17 mouse cellular contexts compared by ENCODE assay signal in genomic region chr1:37688351-37688750, GRCm38 (mm10). TPM values are rescaled to one million over a fixed set of nuclear protein-coding genes. Genes with fewer than 3 reads are reported as not detected.
DNase-seq lines count a peak whose midpoint lies in the region; ATAC-seq and TF ChIP-seq lines count a peak whose summit lies in the region.
"Had no signal": no experiment of that assay in that cellular context is flagged by ENCODE, and none has a peak within 500 bp of the region (broad histone marks: within the 10 kb centered on the region; RNA-seq: fewer than 3 reads in every experiment).

No protein-coding gene starts in this region.

- no peak overlapping the region for H3K27ac ChIP-seq in intestine, embryonic 15.5 days
- H3K27ac ChIP-seq in intestine, postnatal 0 days (ENCODE audit: low read depth, low read length): no peak overlapping the region
- no peak overlapping the region for H3K27ac ChIP-seq in kidney, embryonic 16.5 days (ENCODE audit: low read length)
- H3K27ac ChIP-seq: forebrain, embryonic 15.5 days; hindbrain, embryonic 13.5 days; liver, embryonic 15.5 days; midbrain, embryonic 15.5 days had no signal

- ATAC-seq in intestine, embryonic 15.5 days: peak; percentile 25; the same call in 1 of the 2 replicates
- ATAC-seq in intestine, postnatal 0 days: no peak
- no peak for ATAC-seq in kidney, embryonic 16.5 days (ENCODE audit: low FRiP score, low TSS enrichment)
- ATAC-seq: midbrain, embryonic 15.5 days had no signal

- 0 out of 2 replicates have a peak, but pooled peaks cover 5% of the 10 kb centered on the region for H3K4me1 ChIP-seq in intestine, embryonic 15.5 days (replicated peaks)
- no peaks in the 10 kb centered on the region for H3K4me1 ChIP-seq in intestine, postnatal 0 days (replicated peaks; ENCODE audit: control insufficient read depth, insufficient read depth, low read length)
- H3K4me1 ChIP-seq in kidney, embryonic 16.5 days (ENCODE audit: insufficient read depth, low read length): no peaks in the 10 kb centered on the region
- H3K4me1 ChIP-seq: liver, embryonic 15.5 days; midbrain, embryonic 15.5 days had no signal

- H3K36me3 ChIP-seq in intestine, embryonic 15.5 days: no peaks in the 10 kb centered on the region
- H3K36me3 ChIP-seq in intestine, postnatal 0 days (ENCODE audit: control insufficient read depth, insufficient read depth): no peaks in the 10 kb centered on the region
- H3K36me3 ChIP-seq in kidney, embryonic 16.5 days (ENCODE audit: insufficient read depth, low read length): no peaks in the 10 kb centered on the region
- H3K36me3 ChIP-seq: forebrain, embryonic 15.5 days; hindbrain, embryonic 13.5 days; limb, embryonic 12.5 days; liver, embryonic 15.5 days; midbrain, embryonic 15.5 days had no signal

- peak; percentile 25 for DNase-seq in cerebellum, adult 9-10 months
- no peak for DNase-seq in cerebellum, postnatal 14 days
- DNase-seq in right cerebral cortex, postnatal 14 days: peak; percentile 5
- no peak for DNase-seq in right cerebral cortex, postnatal 25 days
- no peak for DNase-seq in gastrocnemius, adult 8-10 months (ENCODE audit: low spot score in 2 of 2)
- DNase-seq: cerebellum, adult 2 months; embryo, embryonic 11 days; kidney, adult 2 months; kidney, postnatal 36 days had no signal

- WGBS in intestine, embryonic 15.5 days: 49% methylated on average over 8 of the region's 8 CpGs
- WGBS in intestine, postnatal 0 days: 67% methylated on average over 8 of the region's 8 CpGs
- WGBS in kidney, embryonic 16.5 days: 44% methylated on average over 8 of the region's 8 CpGs

- no peaks in the 10 kb centered on the region for H3K9me3 ChIP-seq in intestine, embryonic 15.5 days
- no peaks in the 10 kb centered on the region for H3K9me3 ChIP-seq in intestine, postnatal 0 days (ENCODE audit: control insufficient read depth)
- H3K9me3 ChIP-seq in kidney, embryonic 16.5 days (ENCODE audit: low read length): peaks cover 4% of the 10 kb centered on the region; the same call in 1 of the 2 replicates
- H3K9me3 ChIP-seq: forebrain, embryonic 15.5 days; hindbrain, embryonic 13.5 days; limb, embryonic 12.5 days; liver, embryonic 15.5 days; midbrain, embryonic 15.5 days had no signal

- TF ChIP-seq CTCF in intestine, postnatal 0 days (IDR thresholded peaks at IDR 0.05; ENCODE audit: low read depth): no peak

- H3K27me3 ChIP-seq in intestine, embryonic 15.5 days (replicated peaks): no peaks in the 10 kb centered on the region
- no peaks in the 10 kb centered on the region for H3K27me3 ChIP-seq in intestine, postnatal 0 days (replicated peaks; ENCODE audit: control insufficient read depth, insufficient read depth, low read length)
- H3K27me3 ChIP-seq in kidney, embryonic 16.5 days (ENCODE audit: insufficient read depth, low read length): no peaks in the 10 kb centered on the region
- H3K27me3 ChIP-seq: forebrain, embryonic 15.5 days; hindbrain, embryonic 13.5 days; limb, embryonic 12.5 days; liver, embryonic 15.5 days; midbrain, embryonic 15.5 days had no signal

- H3K9ac ChIP-seq in intestine, embryonic 15.5 days: no peak overlapping the region
- no peak overlapping the region for H3K9ac ChIP-seq in intestine, postnatal 0 days (ENCODE audit: low read depth, low read length)
- H3K9ac ChIP-seq in kidney, embryonic 16.5 days (replicated peaks; ENCODE audit: low read length): no peak overlapping the region
- H3K9ac ChIP-seq: forebrain, embryonic 15.5 days; hindbrain, embryonic 13.5 days; limb, embryonic 12.5 days; liver, embryonic 15.5 days; midbrain, embryonic 15.5 days had no signal

- no peak overlapping the region for H3K4me3 ChIP-seq in intestine, embryonic 15.5 days (replicated peaks)
- no peak overlapping the region for H3K4me3 ChIP-seq in intestine, postnatal 0 days (ENCODE audit: low read depth, low read length)
- no peak overlapping the region for H3K4me3 ChIP-seq in kidney, embryonic 16.5 days (ENCODE audit: low read length)
- H3K4me3 ChIP-seq: forebrain, embryonic 15.5 days; hindbrain, embryonic 13.5 days; limb, embryonic 12.5 days; liver, embryonic 15.5 days; midbrain, embryonic 15.5 days had no signal

- H3K4me2 ChIP-seq in intestine, embryonic 15.5 days (replicated peaks): no peak overlapping the region
- H3K4me2 ChIP-seq in intestine, postnatal 0 days (replicated peaks; ENCODE audit: low read depth): no peak overlapping the region
- H3K4me2 ChIP-seq in kidney, embryonic 16.5 days (replicated peaks; ENCODE audit: low read depth, low read length): no peak overlapping the region
- H3K4me2 ChIP-seq: forebrain, embryonic 15.5 days; hindbrain, embryonic 13.5 days; limb, embryonic 12.5 days; liver, embryonic 15.5 days; midbrain, embryonic 15.5 days had no signal

RNA-seq across cellular contexts. Expression of gene 2010300C02Rik, which starts 31.5 kb away (rescaled TPM):
- polyA plus RNA-seq in intestine, embryonic 15.5 days (2015; fragmentation: Nextera tagmentation; extraction: Ambion mirVana): 14.0 and 14.2 TPM in 2 replicates
- polyA plus RNA-seq in intestine, postnatal 0 days (2015; fragmentation: Nextera tagmentation; extraction: Ambion mirVana): 7.2 and 7.8 TPM in 2 replicates
- total RNA-seq in gastrocnemius, adult 8-10 months (2022): under 1 TPM; 0.18 to 0.67 (median 0.25) TPM
- 2.4 and 2.6 TPM in 2 replicates for polyA plus RNA-seq in kidney, embryonic 16.5 days (2015; fragmentation: Nextera tagmentation; extraction: Ambion mirVana)

Comparison
In these comparisons a context has a peak if more than half of its experiments do, and no peak if none do; other contexts are left out.
1. DNase-seq: peak in cerebellum, adult 9-10 months (single experiment) and right cerebral cortex, postnatal 14 days (single experiment); none in cerebellum, postnatal 14 days (0 of 2), right cerebral cortex, postnatal 25 days (single experiment) and gastrocnemius, adult 8-10 months (0 of 2).